Mouse (Mus musculus): ENCODE measurements around the gene Ankrd34b.

The Ankrd34b gene

GRCm38 (mm10) chr13:92425758-92426264 lies at the start of gene Ankrd34b:
Ankrd34b (plus strand) TSS chr13:92425896.
- DNase-seq, result peak; percentile 38

GRCm38 (mm10) chr13:92387367-92387766 lies 38.3 kb upstream of the Ankrd34b start:
- DNase-seq, result no peak

DNA sequence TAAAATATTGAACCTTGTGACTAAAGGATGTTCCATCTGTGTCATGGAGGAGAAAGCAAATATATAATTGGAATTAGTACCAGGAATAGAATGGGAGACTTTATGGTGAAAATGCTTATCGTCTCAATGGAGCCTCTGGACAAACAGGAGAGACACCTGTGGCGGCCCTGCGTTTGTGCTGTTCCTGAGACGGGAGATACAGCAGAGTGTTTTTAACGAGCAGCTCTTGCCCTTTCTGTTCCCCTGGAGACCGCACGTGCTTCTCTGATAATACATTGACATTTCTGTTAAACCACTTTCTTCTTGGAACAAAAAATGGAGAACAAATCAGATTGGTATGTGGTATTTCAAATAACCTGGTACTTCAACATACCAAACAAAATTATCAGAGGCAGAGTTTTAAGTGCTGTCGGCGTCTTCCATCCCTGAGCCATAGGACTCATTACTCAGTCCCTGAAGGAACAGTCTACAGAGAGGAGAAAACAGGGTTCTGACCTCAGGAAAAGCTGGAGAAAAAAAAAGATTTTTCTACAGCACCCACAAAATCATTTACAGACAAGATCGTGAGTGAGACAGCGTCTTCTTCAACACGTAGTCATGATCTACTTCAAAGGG lies 32.5 kb upstream of the Ankrd34b start:
- DNase-seq, result no peak

GRCm38 (mm10) chr13:92398491-92399384 lies 27.0 kb upstream of the Ankrd34b start:
- no peak for DNase-seq

DNA sequence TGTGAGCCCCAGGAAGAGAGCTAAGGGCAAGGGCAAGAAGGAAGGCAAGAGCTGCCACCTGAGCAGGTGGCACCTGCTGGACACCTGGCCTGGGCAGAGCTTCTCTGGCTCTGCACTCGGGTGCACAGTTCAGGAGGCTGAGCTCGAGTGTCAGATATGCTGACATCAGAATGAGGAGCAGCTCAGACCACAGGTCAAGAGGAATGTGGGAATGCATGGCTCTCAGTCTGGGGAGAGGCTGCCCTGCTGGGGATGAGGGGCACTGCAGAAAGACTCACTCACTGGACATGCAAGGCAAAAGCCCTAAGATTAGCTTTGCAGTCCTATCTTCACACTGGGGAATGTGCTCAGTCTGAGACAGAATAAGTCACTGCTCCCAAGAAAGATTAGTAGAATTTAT lies 23.6 kb upstream of the Ankrd34b start:
- no peak for DNase-seq

DNA sequence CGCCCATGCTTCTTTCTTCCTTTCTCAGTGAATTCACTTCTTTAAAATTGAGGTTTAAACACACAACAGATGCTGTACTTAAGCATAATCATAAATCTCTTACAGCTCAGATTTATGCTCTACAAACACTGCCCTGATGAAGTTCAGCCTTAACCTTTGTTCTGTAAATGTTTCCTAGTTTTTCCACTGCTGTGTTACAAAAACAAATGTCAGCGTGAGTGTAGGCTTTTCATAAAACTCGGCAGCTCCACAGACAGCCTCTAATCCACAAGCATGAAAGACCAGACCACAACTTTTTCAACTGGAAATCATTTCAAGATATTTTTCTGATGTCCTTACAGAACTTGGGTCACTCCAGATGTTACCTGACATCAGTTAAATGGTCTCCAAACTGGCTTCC lies 22.2 kb upstream of the Ankrd34b start:
- DNase-seq, result no peak

DNA sequence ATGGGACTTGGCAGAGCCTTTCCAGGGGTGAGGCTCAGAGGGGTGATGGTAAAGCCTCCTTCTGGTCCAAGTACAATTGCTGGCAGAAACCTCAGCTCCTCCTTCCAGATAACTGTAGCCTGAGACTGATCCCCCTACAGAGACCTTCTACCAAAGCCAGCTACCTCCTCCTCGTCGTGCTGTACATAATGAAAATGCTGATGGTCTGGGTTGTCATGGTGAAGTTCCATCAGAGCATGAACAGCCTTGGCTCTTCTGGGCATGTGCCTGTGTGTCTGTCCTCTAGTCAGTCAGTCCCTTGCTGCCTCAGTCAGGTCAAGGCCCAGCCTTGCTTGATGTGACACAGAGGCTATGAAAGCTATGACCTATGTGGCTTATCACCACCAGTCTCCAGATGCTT lies 15.2 kb upstream of the Ankrd34b start:
- DNase-seq, result no peak

DNA sequence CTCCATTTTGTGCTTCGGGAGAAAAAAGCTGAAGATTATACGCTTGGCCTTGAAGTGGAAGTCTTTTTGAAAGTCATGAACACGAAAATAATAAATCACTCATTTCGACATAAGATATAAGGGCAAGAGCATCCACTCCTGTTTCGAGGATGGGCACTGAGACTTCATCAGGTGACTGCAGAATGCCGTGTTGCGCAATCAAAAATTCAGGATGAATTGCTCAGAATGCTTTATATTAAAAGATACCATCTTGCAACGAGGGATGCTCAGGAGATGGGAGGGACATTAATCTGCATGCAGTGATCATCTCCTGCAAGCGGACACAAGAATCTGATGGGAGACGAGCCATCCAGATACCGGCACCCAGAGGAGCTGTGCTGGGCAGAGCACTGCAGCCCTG lies 6.1 kb upstream of the Ankrd34b start:
- no peak for DNase-seq

- DNase-seq, result no peak
Observed at GRCm38 (mm10) chr13:92423711-92424110, 2.0 kb upstream of the Ankrd34b start.

- DNase-seq, result no peak
Observed at GRCm38 (mm10) chr13:92426294-92427051, 777 bp downstream of the Ankrd34b start.

DNA sequence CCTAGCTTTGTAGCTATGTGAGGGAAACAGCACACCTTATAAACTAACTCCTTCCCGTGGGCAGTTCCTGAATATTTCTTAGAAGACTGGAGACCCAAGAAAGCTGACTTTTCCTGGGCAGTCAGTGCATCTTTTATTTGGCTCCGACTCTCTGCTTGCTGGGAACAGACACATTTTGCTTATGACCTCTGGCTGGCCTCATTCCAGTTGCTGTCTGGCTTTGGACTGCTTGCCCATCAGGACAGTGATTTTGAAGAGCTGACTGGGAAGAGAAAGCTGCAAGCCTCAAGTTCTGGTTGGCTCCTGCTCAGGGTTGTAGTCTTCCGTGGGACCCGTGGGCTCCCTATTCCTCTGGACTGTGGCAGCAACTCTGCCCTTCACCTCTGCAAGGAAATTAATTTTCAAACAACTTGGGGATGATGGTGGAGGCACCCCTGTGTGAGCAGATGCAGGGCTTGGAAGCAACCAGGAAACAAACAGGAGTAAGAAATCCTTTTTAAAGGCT lies 1.7 kb downstream of the Ankrd34b start:
- DNase-seq, result no peak

- DNase-seq, result no peak
Observed at GRCm38 (mm10) chr13:92438656-92439055, 13.0 kb downstream of the Ankrd34b start.

DNA sequence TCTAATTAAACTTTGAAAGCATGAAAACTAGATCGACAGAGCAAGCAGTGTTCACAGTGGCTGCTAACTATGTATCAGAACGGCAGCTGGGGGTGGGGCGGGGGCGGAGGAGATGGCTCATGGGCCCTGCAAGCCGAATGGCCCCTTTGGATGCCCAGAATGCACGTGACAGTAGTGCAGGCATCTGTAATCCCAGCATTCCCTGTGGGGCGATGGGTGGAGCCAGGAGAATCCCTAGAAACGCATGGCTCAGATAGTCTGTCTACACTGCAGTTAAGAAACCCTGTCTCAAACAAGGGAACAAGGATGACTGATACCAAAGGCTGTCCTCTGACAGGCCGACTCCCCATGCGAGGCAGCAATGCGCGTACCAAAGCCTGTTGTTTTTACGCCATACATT lies 14.6 kb downstream of the Ankrd34b start:
- DNase-seq, result no peak

DNA sequence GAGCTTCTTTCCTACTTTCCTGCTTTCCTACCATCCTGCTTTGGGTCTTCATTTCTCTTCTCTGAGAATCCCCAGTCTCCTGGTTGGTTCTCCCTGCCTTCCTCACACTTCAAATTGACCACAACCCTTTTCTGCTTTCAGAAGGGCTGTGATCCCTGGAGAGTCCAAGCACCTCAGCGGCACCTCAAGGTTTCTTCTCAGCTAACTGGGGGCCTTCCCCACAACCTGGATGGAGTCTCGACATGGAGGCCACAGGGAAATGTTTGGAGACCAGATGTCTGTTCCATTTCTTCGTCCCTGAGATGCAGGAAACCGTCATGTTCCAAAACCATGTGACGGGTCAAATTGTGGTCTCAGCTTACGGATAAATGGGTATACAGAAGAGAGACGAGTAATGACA lies 21.2 kb downstream of the Ankrd34b start:
- no peak for DNase-seq

DNA sequence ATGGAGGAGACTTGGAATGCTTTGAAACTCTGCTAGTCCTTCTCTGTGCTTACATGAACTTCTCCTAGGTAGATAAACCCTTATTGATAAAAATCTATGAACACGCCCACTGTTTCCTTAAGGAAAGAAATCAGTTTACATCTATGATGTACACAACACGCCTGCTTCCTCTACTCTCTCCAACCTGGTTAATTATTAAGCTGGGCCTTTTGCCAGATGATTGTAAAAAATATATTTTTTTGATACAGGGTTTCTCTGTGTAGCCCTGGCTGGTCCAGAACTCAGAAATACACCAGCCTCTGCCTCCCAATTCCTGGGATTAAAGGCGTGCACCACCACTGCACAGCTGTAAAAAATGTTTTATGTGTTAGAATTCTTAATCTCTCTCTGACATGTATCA lies 39.0 kb downstream of the Ankrd34b start:
- no peak for DNase-seq

GRCm38 (mm10) chr13:92467891-92468290 lies 42.2 kb downstream of the Ankrd34b start:
- DNase-seq, result no peak

DNA sequence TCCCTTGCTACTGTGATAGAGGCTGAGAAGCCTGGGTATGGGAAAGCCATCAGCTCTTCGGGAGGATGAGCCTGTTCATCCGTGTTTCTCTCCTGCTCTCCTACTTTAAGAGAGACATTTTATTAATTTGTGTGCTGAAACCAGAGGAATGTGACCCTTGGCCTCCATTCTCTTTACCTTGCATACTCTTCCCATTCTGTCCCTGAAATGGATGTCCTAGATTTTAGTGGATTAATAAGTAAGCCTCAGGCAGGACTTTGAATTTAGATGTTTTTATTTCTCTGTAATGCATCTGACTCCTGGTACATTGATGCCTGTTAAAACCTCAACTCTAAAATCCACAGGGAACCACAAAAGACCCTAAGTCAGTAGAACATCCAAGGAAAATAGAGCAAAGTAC lies 43.7 kb downstream of the Ankrd34b start:
- no peak for DNase-seq

DNA sequence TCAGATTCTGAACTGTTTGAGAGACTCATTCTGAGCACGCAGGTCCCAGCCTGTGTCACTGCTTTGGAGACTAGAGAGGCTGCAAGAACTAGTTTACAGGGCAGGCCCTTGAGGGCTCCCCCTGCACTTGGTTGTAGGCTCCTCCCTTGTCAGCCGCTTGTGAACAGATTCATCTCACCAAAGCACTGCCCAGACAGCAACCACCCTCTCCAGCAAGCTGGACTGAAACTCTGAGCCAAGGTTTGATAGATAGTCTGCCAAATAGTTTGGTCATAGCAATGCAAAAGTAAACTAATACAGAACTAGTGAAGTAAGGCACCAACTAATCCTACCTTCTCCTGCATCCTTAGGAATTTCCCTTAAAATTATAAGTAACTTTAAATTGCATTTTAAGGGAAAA lies 44.5 kb downstream of the Ankrd34b start:
- DNase-seq, result no peak

GRCm38 (mm10) chr13:92483348-92483747 lies 57.7 kb downstream of the Ankrd34b start:
- DNase-seq, result peak; percentile 51

DNA sequence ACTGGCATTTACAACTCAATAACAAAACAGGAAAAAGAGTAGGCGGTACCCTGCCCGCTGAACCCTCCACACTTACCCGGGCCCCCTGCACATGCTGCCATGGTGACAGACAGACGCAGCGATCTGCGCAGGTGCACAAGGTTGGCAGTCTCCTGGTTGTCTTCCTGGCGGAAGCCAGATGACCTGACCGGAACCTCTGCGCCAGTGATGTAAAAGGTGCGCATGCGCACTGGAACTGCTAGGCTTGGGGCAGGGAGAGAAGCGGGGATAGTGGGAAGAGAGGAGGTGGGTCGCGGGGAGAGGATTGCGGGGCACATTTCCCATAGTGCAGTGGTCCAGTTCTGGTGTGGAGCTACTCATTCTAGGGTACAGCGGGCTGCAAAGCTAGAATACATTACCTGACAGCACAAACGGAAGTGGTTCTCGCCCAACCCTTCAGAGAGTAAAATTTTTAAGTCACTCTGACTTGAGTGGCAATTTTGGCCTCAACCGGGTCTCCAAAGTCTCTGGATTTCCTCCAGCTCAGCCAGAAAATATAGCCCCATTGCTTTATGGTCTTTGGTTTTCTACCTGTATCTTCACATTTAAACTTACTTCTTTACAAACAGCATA lies 58.3 kb downstream of the Ankrd34b start, which contains the start of gene Fam151b:
Gene Fam151b (minus strand): TSS at position 164 of the 612 bp plus-strand sequence.
- peak; percentile 92 for DNase-seq

- DNase-seq, result no peak
Observed at GRCm38 (mm10) chr13:92490817-92491216, 65.1 kb downstream of the Ankrd34b start.

Measured in liver (tissue).